Mouse (Mus musculus): Measurements from ENCODE around the gene Olfr1025-ps1.

Olfr1025-ps1 gene

GRCm38 (mm10) chr2:85914893-85915292 is at the start of gene Olfr1025-ps1:
Olfr1025-ps1 (plus strand) TSS chr2:85915193.
- DNase-seq: no peak

GRCm38 (mm10) chr2:85868294-85868693 is 46.7 kb upstream of the Olfr1025-ps1 start, which contains the start of gene Olfr1022:
Olfr1022 (plus strand) TSS chr2:85868594.
- no peak for DNase-seq

DNA sequence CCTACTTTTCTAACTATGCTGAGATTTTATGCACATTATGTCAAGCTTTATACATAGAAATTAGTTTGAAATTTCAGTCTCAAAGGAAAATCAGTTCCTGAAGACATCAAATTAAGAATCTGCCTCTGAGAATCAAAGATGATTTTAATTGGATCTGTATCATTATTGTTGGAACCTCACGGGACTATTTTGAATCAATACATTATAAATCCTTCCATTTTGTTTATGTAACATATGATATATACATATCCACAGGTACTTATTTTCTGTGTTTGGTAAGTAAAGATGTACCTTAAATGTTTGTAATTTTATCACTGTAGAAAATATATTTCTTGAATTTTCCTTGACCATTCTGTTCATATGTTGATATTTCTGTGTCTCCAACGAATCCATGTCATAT is 29.7 kb upstream of the Olfr1025-ps1 start, which contains the start of gene Olfr1023:
Olfr1023 (plus strand) TSS at position 301 of the 400 bp plus-strand sequence.
- DNase-seq: no peak

DNA sequence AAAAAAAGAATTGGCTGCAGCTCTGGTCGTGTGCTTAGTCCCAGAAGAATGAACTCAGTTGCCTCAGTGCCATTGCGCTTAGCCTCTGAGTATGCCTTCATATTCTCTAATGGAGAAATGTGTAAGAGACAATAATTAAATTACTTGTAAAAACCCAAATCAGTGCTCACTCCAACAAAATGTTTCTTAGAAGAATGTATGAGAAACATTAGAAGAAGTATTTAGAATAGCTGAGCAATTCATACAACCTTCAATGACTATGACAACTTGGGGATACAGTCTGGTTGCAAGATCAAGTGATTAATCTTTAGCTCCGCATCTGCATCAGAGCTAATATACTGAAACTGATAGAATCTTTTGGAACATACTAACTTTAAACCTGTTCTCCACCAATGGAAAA is 10.0 kb upstream of the Olfr1025-ps1 start, which contains the start of gene Olfr1024:
Olfr1024 (minus strand) TSS at position 101 of the 400 bp plus-strand sequence.
- DNase-seq: no peak

DNA sequence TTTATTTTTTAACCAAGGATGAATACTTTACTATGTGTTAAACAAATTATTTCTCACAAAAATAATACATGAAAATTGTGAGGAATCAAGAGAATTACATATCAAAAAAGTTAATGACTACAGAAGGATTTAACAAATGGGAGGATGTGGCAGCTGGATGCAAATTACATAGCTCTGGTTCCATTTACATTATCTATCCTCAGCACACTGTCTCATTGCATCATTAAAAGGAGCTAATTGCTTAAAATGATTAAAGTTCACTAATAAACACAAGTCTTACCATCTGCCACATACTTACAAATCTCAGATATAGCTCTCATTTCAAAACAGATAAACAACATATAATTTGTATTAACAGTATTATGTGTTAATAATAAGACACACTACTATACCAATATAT is 1.8 kb upstream of the Olfr1025-ps1 start:
- DNase-seq: no peak

DNA sequence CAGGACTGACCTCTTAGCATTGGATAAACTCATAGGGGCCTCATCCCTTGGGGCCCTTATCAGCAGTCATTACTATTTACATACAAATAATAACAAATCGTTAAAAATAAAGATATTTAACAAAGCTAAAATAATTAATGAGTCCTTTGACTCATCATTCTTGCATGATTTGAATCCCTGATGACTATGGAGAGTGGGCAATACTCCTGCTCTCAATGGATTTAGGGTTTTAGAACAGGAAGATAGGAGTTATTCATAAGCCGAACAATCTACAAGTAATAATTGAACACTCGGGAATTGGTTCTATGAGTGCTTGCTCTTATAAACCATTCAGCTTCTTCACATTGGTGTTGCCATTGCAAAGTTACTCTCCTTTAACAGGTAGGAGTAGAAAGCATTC is 6.3 kb downstream of the Olfr1025-ps1 start, which contains the start of gene Olfr1026:
Olfr1026 (plus strand) TSS at position 301 of the 400 bp plus-strand sequence.
- DNase-seq: no peak

GRCm38 (mm10) chr2:85950137-85950536 is 35.1 kb downstream of the Olfr1025-ps1 start, which contains the start of gene Olfr1028:
Olfr1028 (plus strand) TSS chr2:85950437.
- DNase-seq: no peak
